In genomic region chr6:52168191-52169055, GRCm38 (mm10) we compare ENCODE assay signal across 9 mouse cellular contexts. TPM values are rescaled to one million over a fixed set of nuclear protein-coding genes. Genes with fewer than 3 reads are reported as not detected.
A peak's percentile ranks its signal among the peaks of the same experiment; 100 is the strongest.
DNase-seq lines count a peak whose midpoint lies in the region; ATAC-seq and TF ChIP-seq lines count a peak whose summit lies in the region.
"Had no signal": no experiment of that assay in that cellular context is flagged by ENCODE, and none has a peak within 500 bp of the region (broad histone marks: within the 10 kb centered on the region; RNA-seq: fewer than 3 reads in every experiment).

No protein-coding gene starts in this region.

- H3K4me2 ChIP-seq in heart, embryonic 13.5 days, result peak overlapping the region; percentile 59
- 0 out of 2 replicates have a peak overlapping the region, but pooled peaks have one; percentile 11 for H3K4me2 ChIP-seq in heart, postnatal 0 days (ENCODE audit: low read depth, low read length)
- H3K4me2 ChIP-seq in liver, embryonic 12.5 days, result peak overlapping the region; percentile 27

- H3K4me3 ChIP-seq in heart, embryonic 13.5 days, result peak overlapping the region; percentile 36
- H3K4me3 ChIP-seq in heart, postnatal 0 days (ENCODE audit: low read depth, low read length), result no peak overlapping the region
- H3K4me3 ChIP-seq in liver, embryonic 12.5 days, result no peak overlapping the region

- no peaks in the 10 kb centered on the region for H3K9me3 ChIP-seq in heart, embryonic 13.5 days
- H3K9me3 ChIP-seq in heart, postnatal 0 days (replicated peaks; ENCODE audit: control insufficient read depth, low read length), result no peaks in the 10 kb centered on the region
- H3K9me3 ChIP-seq in liver, embryonic 12.5 days (replicated peaks), result no peaks in the 10 kb centered on the region

- intact Hi-C loops in left cerebral cortex, postnatal 14 days (cut with DNase I), result loop anchor here (5.0 to 10.0 kb wide), 2 partner anchors 146 to 991 kb away; partner anchors contain the start of gene Evx1

- no peak for DNase-seq in heart, adult 9 months (ENCODE audit: low spot score in 2 of 2)
- peak; percentile 59 for DNase-seq in ZHBTc4 (ENCODE audit: low read depth, low spot score)
- DNase-seq in heart, postnatal 0 days (ENCODE audit: low spot score), result no peak
- DNase-seq in left cerebral cortex, postnatal 14 days (ENCODE audit: low spot score in 2 of 2), result no peak
- no peak for DNase-seq in right cerebral cortex, postnatal 36 days (ENCODE audit: low spot score in 2 of 2)

- peak overlapping the region; percentile 79 for H3K27ac ChIP-seq in heart, embryonic 13.5 days (replicated peaks)
- H3K27ac ChIP-seq in heart, postnatal 0 days (ENCODE audit: low read depth), result no peak overlapping the region
- H3K27ac ChIP-seq in liver, embryonic 12.5 days, result peak overlapping the region; percentile 41; the same call in 1 of the 2 replicates

- peak overlapping the region; percentile 73 for H3K9ac ChIP-seq in heart, embryonic 13.5 days
- no peak overlapping the region for H3K9ac ChIP-seq in heart, postnatal 0 days (replicated peaks; ENCODE audit: low read depth, low read length)
- H3K9ac ChIP-seq in liver, embryonic 12.5 days, result peak overlapping the region; percentile 40; the same call in 1 of the 2 replicates

- no peaks in the 10 kb centered on the region for H3K36me3 ChIP-seq in heart, embryonic 13.5 days
- no peaks in the 10 kb centered on the region for H3K36me3 ChIP-seq in heart, postnatal 0 days (replicated peaks; ENCODE audit: control insufficient read depth, insufficient read depth, low read length)
- no peaks in the 10 kb centered on the region for H3K36me3 ChIP-seq in liver, embryonic 12.5 days

- no peak for TF ChIP-seq CTCF in heart, postnatal 0 days (IDR thresholded peaks at IDR 0.05; ENCODE audit: low read depth)

- ATAC-seq in heart, embryonic 13.5 days (ENCODE audit: extremely low read depth, insufficient number of reproducible peaks, low FRiP score, low TSS enrichment), result no peak
- no peak for ATAC-seq in heart, postnatal 0 days (ENCODE audit: insufficient read depth, low read depth)
- ATAC-seq in liver, embryonic 12.5 days, result no peak
- ATAC-seq in CD4-positive, CD25-positive, alpha-beta regulatory T cell, adult 4 months, result no peak

- peaks cover 99% of the 10 kb centered on the region for H3K27me3 ChIP-seq in heart, embryonic 13.5 days (replicated peaks)
- peaks cover 99% of the 10 kb centered on the region for H3K27me3 ChIP-seq in heart, postnatal 0 days (ENCODE audit: control insufficient read depth, insufficient read depth, low read length)
- H3K27me3 ChIP-seq in liver, embryonic 12.5 days (replicated peaks), result peaks cover 100% of the 10 kb centered on the region

- 3% methylated on average over 42 of the region's 42 CpGs for WGBS in heart, embryonic 13.5 days
- 9% methylated on average over 41 of the region's 42 CpGs for WGBS in heart, postnatal 0 days
- WGBS in liver, embryonic 12.5 days (ENCODE audit: insufficient replicate concordance), result 5% methylated on average over 42 of the region's 42 CpGs

- TF ChIP-seq EP300 in heart, postnatal 0 days (IDR thresholded peaks at IDR 0.05; ENCODE audit: low read depth), result no peak

- H3K4me1 ChIP-seq in heart, embryonic 13.5 days, result peaks cover 21% of the 10 kb centered on the region
- H3K4me1 ChIP-seq in heart, postnatal 0 days (ENCODE audit: control insufficient read depth, insufficient read depth), result 0 out of 2 replicates have a peak, but pooled peaks cover 3% of the 10 kb centered on the region
- H3K4me1 ChIP-seq in liver, embryonic 12.5 days, result peaks cover 12% of the 10 kb centered on the region; the same call in 1 of the 2 replicates

RNA-seq across cellular contexts. Expression of gene Hoxa2, which starts 3.8 kb away (rescaled TPM):
- polyA plus RNA-seq in heart, embryonic 13.5 days (2015; fragmentation: Nextera tagmentation; extraction: Ambion mirVana), result 1.5 and 2.5 TPM in 2 replicates
- total RNA-seq in heart, postnatal 0 days (2014; rRNA removed; ENCODE audit: low replicate concordance), result not detected in 2 replicates
- 0.42 and 0.69 TPM in 2 replicates for polyA plus RNA-seq in heart, postnatal 0 days (2015; fragmentation: Nextera tagmentation; extraction: Ambion mirVana)
- polyA plus RNA-seq in liver, embryonic 12.5 days (2016; fragmentation: Nextera tagmentation; extraction: Ambion mirVana), result 1.4 TPM in 2 replicates
- not detected for polyA plus RNA-seq in CD4-positive, CD25-positive, alpha-beta regulatory T cell, adult 4 months (2017; shearing (Covaris generic))
- not detected for total RNA-seq in left cerebral cortex, postnatal 14 days (2021)
- total RNA-seq: megakaryocyte, adult 5-6 weeks had no signal

RNA-seq across cellular contexts. Expression of gene 5730596B20Rik, which starts 8.9 kb away (rescaled TPM):
- polyA plus RNA-seq in heart, embryonic 13.5 days (2015; fragmentation: Nextera tagmentation; extraction: Ambion mirVana), result 0.15 and 0.33 TPM in 2 replicates
- total RNA-seq in heart, postnatal 0 days (2014; rRNA removed; ENCODE audit: low replicate concordance), result 0.08 and 0.84 TPM in 2 replicates
- 0.03 and 0.12 TPM in 2 replicates for polyA plus RNA-seq in heart, postnatal 0 days (2015; fragmentation: Nextera tagmentation; extraction: Ambion mirVana)
- 0.29 TPM in 2 replicates for polyA plus RNA-seq in liver, embryonic 12.5 days (2016; fragmentation: Nextera tagmentation; extraction: Ambion mirVana)
- not detected for polyA plus RNA-seq in CD4-positive, CD25-positive, alpha-beta regulatory T cell, adult 4 months (2017; shearing (Covaris generic))
- total RNA-seq in left cerebral cortex, postnatal 14 days (2021), result not detected
- total RNA-seq: megakaryocyte, adult 5-6 weeks had no signal

RNA-seq across cellular contexts. Expression of gene Hoxa1, which starts 10.3 kb away (rescaled TPM):
- 0.97 and 1.6 TPM in 2 replicates for polyA plus RNA-seq in heart, embryonic 13.5 days (2015; fragmentation: Nextera tagmentation; extraction: Ambion mirVana)
- total RNA-seq in heart, postnatal 0 days (2014; rRNA removed; ENCODE audit: low replicate concordance), result 0.23 TPM in 1 of 2 replicates, not detected in the other
- polyA plus RNA-seq in heart, postnatal 0 days (2015; fragmentation: Nextera tagmentation; extraction: Ambion mirVana), result 0.08 and 0.15 TPM in 2 replicates
- 1.0 and 1.1 TPM in 2 replicates for polyA plus RNA-seq in liver, embryonic 12.5 days (2016; fragmentation: Nextera tagmentation; extraction: Ambion mirVana)
- not detected for polyA plus RNA-seq in CD4-positive, CD25-positive, alpha-beta regulatory T cell, adult 4 months (2017; shearing (Covaris generic))
- total RNA-seq in left cerebral cortex, postnatal 14 days (2021), result not detected
- total RNA-seq: megakaryocyte, adult 5-6 weeks had no signal

RNA-seq across cellular contexts. Expression of gene Hoxa4, which starts 23.1 kb away (rescaled TPM):
- 0.71 and 0.74 TPM in 2 replicates for polyA plus RNA-seq in heart, embryonic 13.5 days (2015; fragmentation: Nextera tagmentation; extraction: Ambion mirVana)
- 0.38 TPM in 1 of 2 replicates, not detected in the other for total RNA-seq in heart, postnatal 0 days (2014; rRNA removed; ENCODE audit: low replicate concordance)
- polyA plus RNA-seq in heart, postnatal 0 days (2015; fragmentation: Nextera tagmentation; extraction: Ambion mirVana), result 0.08 and 0.18 TPM in 2 replicates
- 0.79 and 0.92 TPM in 2 replicates for polyA plus RNA-seq in liver, embryonic 12.5 days (2016; fragmentation: Nextera tagmentation; extraction: Ambion mirVana)
- polyA plus RNA-seq in CD4-positive, CD25-positive, alpha-beta regulatory T cell, adult 4 months (2017; shearing (Covaris generic)), result not detected
- total RNA-seq in left cerebral cortex, postnatal 14 days (2021), result not detected

RNA-seq across cellular contexts. Expression of gene Hoxa5, which starts 36.0 kb away (rescaled TPM):
- 3.6 and 5.9 TPM in 2 replicates for polyA plus RNA-seq in heart, embryonic 13.5 days (2015; fragmentation: Nextera tagmentation; extraction: Ambion mirVana)
- 3.5 TPM in 1 of 2 replicates, not detected in the other for total RNA-seq in heart, postnatal 0 days (2014; rRNA removed; ENCODE audit: low replicate concordance)
- polyA plus RNA-seq in heart, postnatal 0 days (2015; fragmentation: Nextera tagmentation; extraction: Ambion mirVana), result 0.36 and 0.65 TPM in 2 replicates
- 2.1 and 3.1 TPM in 2 replicates for polyA plus RNA-seq in liver, embryonic 12.5 days (2016; fragmentation: Nextera tagmentation; extraction: Ambion mirVana)
- not detected for polyA plus RNA-seq in CD4-positive, CD25-positive, alpha-beta regulatory T cell, adult 4 months (2017; shearing (Covaris generic))
- total RNA-seq in left cerebral cortex, postnatal 14 days (2021), result not detected
